Mouse (Mus musculus) heart, postnatal 0 days (tissue): ENCODE data around the gene Cers5.
A peak's percentile ranks its signal among the peaks of the same experiment; 100 is the strongest.

Source experiments
- CTCF ChIP-seq: IDR thresholded peaks from 2 replicates; pipeline ENCODE4 v1.5.1; 2016; ENCODE audit warnings: antibody characterized with exemption, control low read depth, low read depth
- EP300 ChIP-seq: IDR thresholded peaks from 2 replicates; pipeline ENCODE4 v1.6.1; 2016; ENCODE audit warnings: antibody characterized with exemption, low read depth

- TF ChIP-seq CTCF (peak; percentile 47), EP300 (no peak)
Measured at GRCm38 (mm10) chr15:99796066-99796465, 23.4 kb upstream of the Cers5 start.
